Mouse (Mus musculus) limb, embryonic 12.5 days (tissue): ENCODE data around the gene Pop5. TPM values are rescaled to one million over a fixed set of nuclear protein-coding genes. Genes with fewer than 3 reads are reported as not detected.
A peak's percentile ranks its signal among the peaks of the same experiment; 100 is the strongest.

ENCODE experiments used
- ATAC-seq: fragments of 200-750 bp; cut with Nextera tagmentation; 2 replicates; pipeline ENCODE4 v1.8.0; 2017; ENCODE audit warnings: low read depth, moderate TSS enrichment; ENCODE audit not compliant: insufficient number of reproducible peaks, insufficient read depth, low FRiP score, low TSS enrichment
- H3K27ac ChIP-seq: fragments of 300-500 bp; sonication (generic); 2 replicates; pipeline ENCODE4 v1.5.1; 2016; ENCODE audit warnings: mild to moderate bottlenecking, moderate library complexity
- H3K27me3 ChIP-seq: fragments of 300-500 bp; sonication (generic); 2 replicates; pipeline ENCODE4 v1.6.1; 2016; ENCODE audit warnings: mild to moderate bottlenecking, moderate library complexity
- H3K36me3 ChIP-seq: fragments of 300-500 bp; sonication (generic); 2 replicates; pipeline ENCODE4 v1.6.1; 2016; ENCODE audit warnings: mild to moderate bottlenecking, moderate library complexity
- H3K4me1 ChIP-seq: fragments of 300-500 bp; sonication (generic); replicated peaks from 2 replicates; pipeline ENCODE4 v1.6.1; 2016
- H3K4me2 ChIP-seq: fragments of 300-500 bp; sonication (generic); 2 replicates; pipeline ENCODE4 v1.6.1; 2016; ENCODE audit warnings: mild to moderate bottlenecking, moderate library complexity
- H3K4me3 ChIP-seq: fragments of 300-500 bp; sonication (generic); replicated peaks from 2 replicates; pipeline ENCODE4 v1.5.1; 2016; ENCODE audit warnings: mild to moderate bottlenecking
- H3K9ac ChIP-seq: fragments of 300-500 bp; sonication (generic); replicated peaks from 2 replicates; pipeline ENCODE4 v1.6.1; 2016; ENCODE audit warnings: mild to moderate bottlenecking, moderate library complexity
- H3K9me3 ChIP-seq: fragments of 300-500 bp; sonication (generic); 2 replicates; pipeline ENCODE4 v1.6.1; 2016; ENCODE audit warnings: mild to moderate bottlenecking, moderate library complexity
- WGBS: fragments of 180-500 bp; shearing (Covaris S2); methylation state at CpG from one replicate; pipeline ENCODE4 v1.1.7; 2016; 5-methylcytosine and 5-hydroxymethylcytosine counted together
- polyA plus RNA-seq: library from polyadenylated mRNA; unstranded; fragments of >200 nt; fragmentation: Nextera tagmentation; extraction: Ambion mirVana; gene quantifications from 2 replicates; pipeline ENCODE4 v1.2.1, GENCODE M21; 2016

Pop5 gene
- polyA plus RNA-seq, 1 experiment from 2014 or later = 104 TPM

DNA sequence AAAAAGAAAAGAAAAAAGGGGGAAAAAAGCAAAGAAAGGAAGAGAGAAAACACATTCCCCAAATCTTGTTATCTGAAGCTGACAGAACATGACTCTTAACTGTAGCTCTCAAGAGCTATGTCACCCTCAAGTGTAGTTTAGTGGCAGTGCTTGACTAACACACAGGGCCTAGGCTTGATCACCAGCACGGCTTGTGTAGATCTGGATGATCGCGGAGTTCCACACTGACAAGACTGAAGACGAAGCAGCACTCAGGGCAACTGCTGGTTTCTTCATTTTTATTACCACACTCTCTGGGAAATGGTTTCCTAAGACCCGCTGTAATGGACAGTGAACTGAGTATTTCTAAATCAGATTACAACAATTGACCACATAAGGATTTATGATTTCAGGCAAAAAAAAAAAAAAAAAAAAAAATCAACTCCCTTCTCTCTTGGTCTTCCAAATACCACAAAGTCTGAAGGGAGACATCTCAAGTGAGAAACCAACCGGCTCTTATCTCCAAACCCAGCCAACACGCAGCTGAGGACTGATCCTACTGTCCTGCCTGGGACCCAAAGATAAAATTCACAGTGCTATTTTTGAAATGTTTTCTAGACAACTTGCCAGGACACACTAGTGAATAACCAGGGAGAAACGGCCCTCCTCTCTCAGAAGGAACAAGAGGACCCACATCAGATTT, 31.3 kb downstream of the Pop5 start:
- Histone ChIP-seq H3K27ac (peak overlapping the region; percentile 51; the same call in 1 of the 2 replicates), H3K4me2 (no peak overlapping the region), H3K36me3 (peaks cover 58% of the 10 kb centered on the region), H3K4me1 (peaks cover 32% of the 10 kb centered on the region), H3K9me3 (no peaks in the 10 kb centered on the region), H3K4me3 (no peak overlapping the region), H3K9ac (no peak overlapping the region), H3K27me3 (no peaks in the 10 kb centered on the region)
- WGBS = 91% methylated on average over 8 of the region's 8 CpGs
- no peak for ATAC-seq

DNA sequence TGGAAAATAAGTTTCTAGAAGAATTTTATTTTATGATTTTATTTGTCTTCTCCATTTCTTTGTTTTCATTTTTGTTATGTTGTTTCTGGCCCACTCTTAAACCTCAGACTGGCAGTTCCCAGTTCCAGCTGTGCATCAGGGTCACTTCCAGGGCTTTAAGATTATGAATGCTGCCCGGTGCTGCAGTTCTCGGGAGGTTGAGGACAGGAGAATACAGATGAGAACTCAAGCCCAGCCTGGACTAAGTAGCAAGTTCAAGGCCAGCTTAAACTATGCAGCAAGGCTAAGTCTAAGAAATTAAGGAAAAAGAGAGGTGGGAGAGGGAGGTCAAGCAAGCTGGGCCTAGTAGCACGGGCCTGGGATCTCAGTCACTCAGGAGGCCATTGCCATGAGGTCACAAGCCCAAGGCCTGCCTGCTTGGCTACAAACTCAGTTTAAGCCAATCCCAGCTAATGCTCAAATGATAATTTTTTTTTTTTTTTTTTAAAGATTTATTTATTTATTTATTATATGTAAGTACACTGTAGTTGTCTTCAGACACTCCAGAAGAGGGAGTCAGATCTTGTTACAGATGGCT, 31.9 kb downstream of the Pop5 start:
- Histone ChIP-seq H3K36me3 (peaks cover 53% of the 10 kb centered on the region), H3K27me3 (no peaks in the 10 kb centered on the region), H3K9ac (no peak overlapping the region), H3K27ac (peak overlapping the region; percentile 51; the same call in 1 of the 2 replicates), H3K4me3 (no peak overlapping the region), H3K4me2 (no peak overlapping the region), H3K4me1 (peaks cover 32% of the 10 kb centered on the region), H3K9me3 (no peaks in the 10 kb centered on the region)
- 86% methylated on average over 3 of the region's 3 CpGs for WGBS
- no peak for ATAC-seq

DNA sequence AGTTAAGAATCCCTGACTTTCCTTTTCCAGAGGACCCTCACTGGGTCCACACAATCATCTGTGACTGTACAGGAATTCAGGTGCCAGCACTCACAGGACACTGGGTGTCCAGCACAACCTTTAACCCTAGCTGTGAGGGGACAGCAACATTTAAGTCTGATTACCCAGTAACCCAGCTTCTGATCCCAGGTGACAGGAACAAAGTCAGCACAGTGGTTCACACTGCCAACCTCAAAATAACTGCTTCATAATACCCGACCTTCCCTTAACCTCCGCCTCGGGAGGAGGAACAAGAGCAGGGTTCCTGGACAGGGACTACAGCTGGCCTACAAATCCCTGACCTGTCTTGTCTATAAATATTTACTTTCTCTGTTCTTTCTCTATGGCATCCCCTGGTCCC, 32.6 kb downstream of the Pop5 start:
- WGBS = 67% methylated on average over 3 of the region's 3 CpGs
- H3K4me3 ChIP-seq = no peak overlapping the region
- no peak overlapping the region for H3K4me2 ChIP-seq
- no peak overlapping the region for H3K27ac ChIP-seq
- ATAC-seq = no peak
- no peaks in the 10 kb centered on the region for H3K9me3 ChIP-seq
- H3K36me3 ChIP-seq = peaks cover 46% of the 10 kb centered on the region
- no peak overlapping the region for H3K9ac ChIP-seq
- H3K27me3 ChIP-seq = no peaks in the 10 kb centered on the region
- peaks cover 32% of the 10 kb centered on the region for H3K4me1 ChIP-seq

DNA sequence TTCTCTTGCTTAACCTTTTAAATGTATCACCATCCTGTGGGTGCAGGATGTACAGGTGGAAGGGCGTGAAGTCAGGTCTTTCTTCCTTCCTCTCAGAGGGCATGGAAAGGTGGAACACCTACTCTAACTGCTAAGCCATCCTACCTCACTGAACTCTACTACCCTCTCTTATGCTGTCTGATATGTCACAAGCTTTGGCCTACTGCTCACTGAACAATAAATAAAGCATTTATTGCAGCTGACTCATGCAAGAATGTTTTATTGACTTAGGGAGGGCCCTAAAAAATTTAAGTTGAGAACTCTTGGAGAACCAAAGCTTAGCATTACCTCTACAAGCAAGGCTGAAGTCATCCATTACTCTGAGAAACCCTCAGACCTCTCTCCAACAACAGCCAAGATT, 34.3 kb downstream of the Pop5 start:
- WGBS = 100% methylated on average over 1 of the region's 1 CpGs
- Histone ChIP-seq H3K4me3 (peak overlapping the region; percentile 100; the same call in 1 of the 2 replicates), H3K4me1 (peaks cover 32% of the 10 kb centered on the region), H3K9me3 (no peaks in the 10 kb centered on the region), H3K36me3 (peaks cover 38% of the 10 kb centered on the region), H3K27me3 (no peaks in the 10 kb centered on the region), H3K27ac (no peak overlapping the region), H3K9ac (no peak overlapping the region), H3K4me2 (peak overlapping the region; percentile 67)
- no peak for ATAC-seq

DNA sequence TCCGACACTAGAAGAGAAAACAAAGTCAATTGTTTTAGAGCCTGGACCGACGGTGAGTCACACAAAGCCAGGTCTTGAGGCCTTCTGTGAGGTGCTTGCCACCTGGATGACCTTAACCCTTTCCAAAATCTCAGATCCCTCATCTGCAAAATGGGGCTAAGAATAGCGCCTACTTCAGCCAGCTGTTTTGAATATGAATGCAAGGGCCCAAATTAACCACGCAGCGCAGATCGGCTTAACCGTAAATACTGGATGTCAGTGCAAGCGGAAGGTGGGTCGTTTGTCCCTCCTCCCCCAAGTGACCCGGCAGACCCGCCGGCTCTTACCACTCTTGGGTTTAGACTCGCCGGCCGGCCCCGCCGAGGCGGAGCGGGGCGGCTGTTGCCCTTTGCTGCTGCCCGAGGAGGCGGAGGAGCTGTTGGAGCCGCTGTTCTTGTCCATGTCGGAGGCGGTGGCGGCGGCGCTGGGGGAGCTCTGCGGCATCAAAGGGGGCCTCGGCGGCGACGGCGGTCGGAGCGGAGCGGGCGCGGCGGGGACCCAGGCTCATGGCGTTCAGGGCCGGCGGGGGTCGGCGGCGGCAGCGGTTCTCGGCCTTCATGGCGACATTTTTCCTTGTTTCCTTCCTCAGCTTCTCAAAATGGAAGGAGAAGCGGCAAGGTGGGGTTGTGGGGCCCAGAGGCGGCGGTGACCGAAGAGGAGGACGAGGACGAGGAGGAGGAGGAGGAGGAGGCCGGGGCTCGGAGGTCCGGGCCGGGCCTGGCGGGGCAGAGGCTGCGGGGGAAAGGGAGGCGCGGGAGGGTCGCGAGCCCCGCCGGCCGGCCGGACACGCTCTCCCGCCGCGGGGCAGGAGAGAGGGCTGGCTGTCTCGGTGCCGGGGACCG, 36.5 kb downstream of the Pop5 start:
- Histone ChIP-seq H3K4me2 (peak overlapping the region; percentile 67), H3K36me3 (peaks cover 21% of the 10 kb centered on the region; the same call in 1 of the 2 replicates), H3K4me3 (peak overlapping the region; percentile 100), H3K4me1 (peaks cover 25% of the 10 kb centered on the region), H3K9ac (peak overlapping the region; percentile 97), H3K27ac (peak overlapping the region; percentile 82), H3K9me3 (no peaks in the 10 kb centered on the region), H3K27me3 (no peaks in the 10 kb centered on the region)
- ATAC-seq = no peak
- WGBS = under 1% methylated on average over 71 of the region's 77 CpGs

DNA sequence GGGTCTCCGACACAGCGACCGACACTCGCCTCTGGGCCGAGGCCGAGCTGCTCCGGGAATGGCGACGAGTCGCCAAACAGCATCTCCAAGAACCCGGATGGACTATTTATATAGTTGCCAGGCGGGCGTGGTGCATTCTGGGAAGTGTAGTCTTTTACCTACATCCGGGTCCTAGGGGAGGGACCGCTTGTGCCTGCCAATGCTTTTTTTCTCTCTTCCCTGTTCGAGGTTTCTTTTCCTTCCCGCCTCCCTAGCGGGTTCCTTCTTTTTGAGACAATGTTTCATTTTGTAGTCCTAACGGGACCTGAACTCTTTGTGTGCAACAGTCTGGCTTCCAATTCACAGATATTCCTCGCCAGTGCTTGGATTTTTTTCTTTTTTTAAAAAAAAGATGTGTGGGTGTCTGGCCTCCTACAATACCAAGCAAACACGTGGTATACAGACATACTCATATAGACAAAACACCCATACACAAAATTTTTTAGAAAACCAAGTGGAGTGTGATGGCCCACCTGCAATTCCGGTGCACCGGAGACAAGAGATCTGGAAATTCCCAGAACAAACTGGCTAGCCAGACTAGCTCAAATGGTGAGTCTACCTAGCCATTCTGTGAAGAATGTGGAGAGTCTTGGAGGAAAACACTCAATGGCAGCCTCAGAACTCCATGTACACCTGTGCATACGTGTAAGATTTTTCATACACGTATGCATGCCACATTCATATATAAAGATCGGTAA, 37.3 kb downstream of the Pop5 start, which contains the start of gene Rnf10:
Gene Rnf10, minus strand, starts transcription at position 87 of the 737 bp plus-strand sequence.
- H3K4me1 ChIP-seq = peaks cover 25% of the 10 kb centered on the region
- peaks cover 21% of the 10 kb centered on the region; the same call in 1 of the 2 replicates for H3K36me3 ChIP-seq
- H3K27me3 ChIP-seq = no peaks in the 10 kb centered on the region
- H3K9ac ChIP-seq = peak within 1 kb of the TSS; percentile 97
- H3K4me2 ChIP-seq = peak within 1 kb of the TSS; percentile 67
- WGBS = 14% methylated on average over 26 of the region's 26 CpGs
- ATAC-seq = peak; percentile 83
- peak within 1 kb of the TSS; percentile 82 for H3K27ac ChIP-seq
- H3K9me3 ChIP-seq = no peaks in the 10 kb centered on the region
- H3K4me3 ChIP-seq = peak within 1 kb of the TSS; percentile 100

DNA sequence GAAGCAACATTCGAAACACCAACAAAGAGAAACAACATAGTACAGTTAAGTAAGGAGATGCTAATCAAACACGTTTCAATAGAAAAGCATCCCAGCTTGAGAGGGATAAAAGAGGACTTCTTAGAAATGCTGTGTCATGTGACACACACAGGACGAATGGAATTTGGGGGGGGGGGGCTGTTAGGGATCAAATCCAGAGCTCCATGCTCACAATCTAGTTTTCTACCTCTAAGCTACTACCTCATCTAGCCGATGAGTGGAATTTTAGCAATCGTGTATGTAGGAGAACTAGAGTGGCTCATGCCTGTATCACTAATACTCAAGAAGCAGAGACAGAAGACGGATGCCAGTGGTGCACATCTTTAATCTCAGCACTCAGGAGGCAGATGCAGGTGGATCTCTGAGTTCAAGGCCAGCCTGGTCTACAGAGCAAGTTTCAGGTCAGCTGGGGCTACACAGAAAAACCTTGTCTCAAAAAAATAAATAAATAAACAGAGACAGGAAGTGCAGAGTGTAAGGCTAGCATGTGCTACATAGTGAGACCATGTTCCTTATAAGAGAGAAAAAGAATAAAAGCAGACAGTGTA, 38.0 kb downstream of the Pop5 start:
- 76% methylated on average over 6 of the region's 6 CpGs for WGBS
- peak overlapping the region; percentile 54 for H3K4me2 ChIP-seq
- H3K27ac ChIP-seq = peak overlapping the region; percentile 70; the same call in 1 of the 2 replicates
- no peak overlapping the region; the same call in 1 of the 2 replicates for H3K4me3 ChIP-seq
- H3K36me3 ChIP-seq = peaks cover 15% of the 10 kb centered on the region; the same call in 1 of the 2 replicates
- ATAC-seq = no peak
- H3K4me1 ChIP-seq = peaks cover 25% of the 10 kb centered on the region
- H3K9ac ChIP-seq = no peak overlapping the region; the same call in 1 of the 2 replicates
- H3K27me3 ChIP-seq = no peaks in the 10 kb centered on the region
- H3K9me3 ChIP-seq = no peaks in the 10 kb centered on the region

DNA sequence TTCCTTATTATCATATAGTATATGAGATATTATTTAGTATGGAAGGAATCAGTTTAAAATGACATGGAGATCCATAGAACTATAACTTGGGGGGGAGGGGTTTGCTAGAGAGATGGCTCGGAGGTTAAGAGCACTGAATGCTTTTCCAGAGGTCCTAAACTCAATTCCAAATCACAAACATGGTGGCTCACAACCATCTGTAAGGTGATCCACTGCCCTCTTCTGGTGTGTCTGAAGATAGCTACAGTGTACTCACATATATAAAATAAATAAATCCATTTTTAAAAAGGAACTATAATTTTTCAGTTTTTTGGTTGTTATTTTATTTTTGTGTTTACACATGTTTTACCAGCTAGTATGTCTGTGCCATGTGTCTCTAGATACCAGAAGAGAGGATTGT, 38.7 kb downstream of the Pop5 start:
- H3K36me3 ChIP-seq = peaks cover 9% of the 10 kb centered on the region; the same call in 1 of the 2 replicates
- no peak overlapping the region for H3K4me3 ChIP-seq
- no peak overlapping the region for H3K4me2 ChIP-seq
- 75% methylated on average over 1 of the region's 1 CpGs for WGBS
- H3K27me3 ChIP-seq = no peaks in the 10 kb centered on the region
- ATAC-seq = no peak
- no peak overlapping the region for H3K9ac ChIP-seq
- H3K27ac ChIP-seq = no peak overlapping the region
- peaks cover 21% of the 10 kb centered on the region for H3K4me1 ChIP-seq
- H3K9me3 ChIP-seq = no peaks in the 10 kb centered on the region

DNA sequence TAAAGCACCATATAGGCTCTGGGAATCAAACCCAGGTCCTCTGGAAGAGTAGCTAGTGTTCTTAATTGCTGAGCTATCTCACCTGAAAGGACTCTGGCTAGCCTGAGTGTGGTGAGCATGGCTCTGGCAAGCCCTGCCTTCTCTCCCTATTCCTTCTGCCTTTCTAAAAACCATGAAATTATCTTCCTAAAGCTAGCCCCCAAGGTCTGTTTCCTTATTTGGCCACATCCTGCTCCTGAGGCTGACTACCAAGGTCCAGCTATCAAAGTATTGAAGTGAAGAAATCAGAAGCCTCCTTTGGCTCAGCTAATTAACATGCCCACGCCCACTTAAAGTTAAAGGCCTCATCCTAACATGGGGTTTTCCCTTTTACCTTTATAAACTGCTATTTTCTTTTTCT, 39.1 kb downstream of the Pop5 start:
- no peak for ATAC-seq
- 89% methylated on average over 1 of the region's 1 CpGs for WGBS
- no peak overlapping the region; the same call in 1 of the 2 replicates for H3K9ac ChIP-seq
- H3K36me3 ChIP-seq = peaks cover 4% of the 10 kb centered on the region; the same call in 1 of the 2 replicates
- H3K4me2 ChIP-seq = no peak overlapping the region
- no peak overlapping the region for H3K27ac ChIP-seq
- H3K4me3 ChIP-seq = no peak overlapping the region
- H3K9me3 ChIP-seq = no peaks in the 10 kb centered on the region
- H3K4me1 ChIP-seq = peaks cover 17% of the 10 kb centered on the region
- H3K27me3 ChIP-seq = no peaks in the 10 kb centered on the region

DNA sequence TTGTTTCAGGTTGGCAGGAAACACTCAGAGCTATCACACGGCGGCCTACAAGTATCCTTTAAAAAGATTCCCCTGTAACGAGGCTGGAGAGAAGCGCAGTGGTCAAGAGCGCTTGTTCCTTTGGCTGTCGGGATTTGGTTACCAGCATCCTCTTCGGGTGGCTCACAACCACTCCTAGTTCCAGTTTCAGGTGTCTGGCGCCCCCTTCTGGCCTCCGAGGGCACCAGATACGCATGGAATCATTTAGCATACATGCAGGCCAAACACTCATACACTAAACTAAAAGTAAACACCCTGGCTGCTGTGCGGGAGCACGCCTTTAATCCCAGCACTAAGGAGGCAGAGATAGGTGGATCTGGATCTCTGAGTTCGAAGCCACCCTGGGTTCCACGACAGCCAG, 40.4 kb downstream of the Pop5 start:
- no peak for ATAC-seq
- no peaks in the 10 kb centered on the region for H3K27me3 ChIP-seq
- no peaks in the 10 kb centered on the region for H3K9me3 ChIP-seq
- H3K4me2 ChIP-seq = no peak overlapping the region
- H3K4me1 ChIP-seq = peaks cover 11% of the 10 kb centered on the region
- no peak overlapping the region for H3K9ac ChIP-seq
- WGBS = 38% methylated on average over 14 of the region's 14 CpGs
- H3K36me3 ChIP-seq = no peaks in the 10 kb centered on the region
- H3K4me3 ChIP-seq = no peak overlapping the region
- no peak overlapping the region for H3K27ac ChIP-seq
